Mouse (Mus musculus) megakaryocyte, adult 5-6 weeks (primary cell): Measurements from ENCODE around the gene Hoxd13. TPM values are rescaled to one million over a fixed set of nuclear protein-coding genes. Genes with fewer than 3 reads are reported as not detected.

ENCODE experiments used
- ATAC-seq: 2 replicates; pipeline ENCODE4 v1.8.0; 2016; ENCODE audit warnings: mild to moderate bottlenecking, inconsistent platforms; ENCODE audit not compliant: poor library complexity, severe bottlenecking
- total RNA-seq, 2 experiments: library from RNA; stranded (forward) in 1 of 2; stranded (reverse) in 1 of 2; fragments of 153-499, 151-499 nt in 1 of 2; fragments of 221-1000, 200-1000 nt in 1 of 2; gene quantifications; 2 replicates each; pipeline versions ENCODE4 v1.2.3 to v1.2.4; 2015 to 2017

Hoxd13 gene
- total RNA-seq, 2 experiments from 2014 or later, result not detected

- no peak for ATAC-seq
These were observed 10.9 kb downstream of the Hoxd13 start, which contains the start of gene Hoxd11 for GRCm38 (mm10) chr2:74678891-74679595. TSS of gene Hoxd11 (plus strand) at chr2:74679557.

DNA sequence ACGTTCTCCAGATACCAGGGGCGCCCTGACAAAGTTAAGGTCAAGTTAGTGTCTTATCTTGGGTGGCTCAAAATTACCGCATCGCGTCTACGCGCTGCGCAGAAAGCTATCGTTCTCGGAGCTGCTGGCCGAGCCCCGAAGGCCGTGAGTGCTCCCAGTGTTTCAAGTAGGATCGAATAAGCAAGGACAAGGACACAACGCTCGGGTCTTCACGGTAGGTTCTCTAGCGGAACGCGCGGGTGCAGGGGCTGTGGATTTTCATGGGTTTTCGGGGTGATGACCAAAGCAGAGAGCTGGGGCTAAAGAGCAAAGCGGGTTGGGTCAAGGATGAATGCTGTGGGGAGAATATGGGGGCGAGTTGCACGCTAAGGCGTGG is 11.5 kb downstream of the Hoxd13 start:
- peak; percentile 13; the same call in 1 of the 2 replicates for ATAC-seq

GRCm38 (mm10) chr2:74679980-74680379 is 11.9 kb downstream of the Hoxd13 start:
- peak; percentile 44 for ATAC-seq

DNA sequence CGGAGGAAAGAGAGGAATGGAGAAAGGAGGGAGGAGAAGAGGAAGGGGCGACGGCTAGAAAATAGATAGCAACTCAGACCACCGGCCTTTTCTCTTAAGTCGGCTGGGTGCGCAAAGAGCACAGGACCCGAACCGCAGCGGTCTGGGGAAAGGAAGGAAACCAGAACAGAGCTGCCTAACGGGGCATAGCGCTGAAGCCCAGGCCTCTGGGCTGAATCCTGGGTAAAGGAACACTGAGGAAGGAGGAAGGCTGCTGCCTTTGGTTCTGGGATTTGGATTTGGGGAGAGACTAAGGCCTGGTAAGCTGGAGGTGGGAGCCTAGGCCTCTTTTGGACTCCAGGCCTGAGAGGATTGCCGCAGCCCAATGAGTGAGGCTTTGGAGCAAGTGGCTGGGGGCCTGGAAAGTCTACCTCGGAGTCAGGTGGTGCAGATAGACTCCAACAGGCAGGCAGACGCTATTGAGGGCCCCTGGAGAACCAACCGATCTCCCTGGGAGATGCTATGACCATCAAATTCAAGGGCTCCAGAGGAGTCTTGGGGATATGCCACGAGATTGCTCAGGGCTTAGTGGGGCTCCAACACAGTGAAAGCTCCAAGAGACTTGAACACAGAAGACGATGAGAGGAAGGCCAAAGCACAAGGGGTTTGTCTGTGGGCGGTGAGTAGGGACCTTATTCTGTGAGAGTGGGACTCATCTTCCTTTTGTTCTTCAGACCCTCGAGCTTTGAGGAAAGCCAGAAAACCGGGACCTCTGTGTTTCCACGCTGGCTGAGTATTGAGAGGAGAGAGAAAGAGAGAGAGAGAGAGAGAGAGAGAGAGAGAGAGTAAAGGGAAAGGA is 12.7 kb downstream of the Hoxd13 start:
- ATAC-seq, result no peak

GRCm38 (mm10) chr2:74681594-74682531 is 13.8 kb downstream of the Hoxd13 start:
- ATAC-seq, result no peak

DNA sequence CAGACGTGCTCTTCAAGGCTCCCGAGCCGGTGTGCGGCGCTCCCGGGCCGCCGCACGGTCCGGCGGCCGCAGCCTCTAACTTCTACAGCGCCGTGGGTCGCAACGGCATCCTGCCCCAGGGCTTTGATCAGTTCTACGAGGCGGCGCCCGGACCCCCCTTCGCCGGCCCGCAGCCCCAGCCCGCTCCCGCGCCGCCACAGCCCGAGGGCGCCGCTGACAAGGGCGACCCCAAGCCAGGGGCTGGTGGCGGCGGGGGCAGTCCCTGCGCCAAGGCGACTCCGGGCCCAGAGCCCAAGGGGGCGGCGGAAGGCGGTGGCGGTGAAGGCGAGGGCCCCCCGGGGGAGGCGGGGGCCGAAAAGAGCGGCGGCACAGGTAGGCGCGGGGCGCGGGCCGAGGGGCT is 14.7 kb downstream of the Hoxd13 start:
- no peak for ATAC-seq

- ATAC-seq, result no peak
These were observed 15.4 kb downstream of the Hoxd13 start for GRCm38 (mm10) chr2:74683471-74683951.

DNA sequence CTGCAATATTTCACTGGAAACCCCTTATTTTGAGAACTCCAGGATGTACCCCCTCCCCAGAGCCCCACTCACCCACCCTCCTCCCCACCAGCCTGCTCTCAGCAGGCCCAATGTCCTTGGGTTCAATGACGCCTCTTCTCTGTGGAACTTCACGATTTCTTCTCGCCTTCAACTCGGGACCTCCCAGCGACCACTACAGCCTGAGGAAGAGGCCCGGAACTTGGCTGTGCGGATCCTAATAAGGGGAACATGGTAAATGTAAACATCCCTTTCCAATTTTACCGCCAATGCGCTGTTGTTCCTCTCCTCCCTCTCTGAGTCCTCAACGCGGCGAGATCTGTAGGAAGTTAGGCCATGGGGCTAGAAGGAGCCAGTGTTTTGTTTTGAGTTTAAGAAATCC is 16.0 kb downstream of the Hoxd13 start:
- no peak for ATAC-seq

- no peak for ATAC-seq
These were observed 17.0 kb downstream of the Hoxd13 start for GRCm38 (mm10) chr2:74685059-74685603.

- peak; percentile 54; the same call in 1 of the 2 replicates for ATAC-seq
These were observed 18.3 kb downstream of the Hoxd13 start for GRCm38 (mm10) chr2:74686301-74686987.

- ATAC-seq, result no peak
These were observed 19.0 kb downstream of the Hoxd13 start for GRCm38 (mm10) chr2:74686988-74687697.

GRCm38 (mm10) chr2:74687698-74688555 is 19.8 kb downstream of the Hoxd13 start:
- no peak for ATAC-seq

GRCm38 (mm10) chr2:74688795-74689573 is 20.9 kb downstream of the Hoxd13 start:
- ATAC-seq, result no peak

GRCm38 (mm10) chr2:74689574-74690337 is 21.6 kb downstream of the Hoxd13 start:
- no peak for ATAC-seq

DNA sequence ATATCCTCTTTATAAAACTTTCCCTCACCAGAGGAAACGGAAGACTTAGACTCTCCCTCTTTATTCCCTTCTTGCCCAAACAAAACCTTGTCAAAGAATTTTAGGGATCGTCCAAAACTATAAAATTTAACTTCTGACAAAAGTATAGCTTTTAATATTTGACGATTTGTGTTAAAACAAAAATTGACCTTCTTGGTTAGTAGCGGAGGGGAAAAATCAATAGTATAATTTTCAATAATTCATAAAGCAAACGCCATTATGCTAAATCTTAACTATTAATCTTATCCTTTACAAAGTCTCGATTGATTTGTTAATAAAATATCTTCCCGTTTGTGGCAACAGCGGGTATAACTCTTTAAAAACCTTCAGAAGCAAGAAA is 22.2 kb downstream of the Hoxd13 start:
- ATAC-seq, result no peak

DNA sequence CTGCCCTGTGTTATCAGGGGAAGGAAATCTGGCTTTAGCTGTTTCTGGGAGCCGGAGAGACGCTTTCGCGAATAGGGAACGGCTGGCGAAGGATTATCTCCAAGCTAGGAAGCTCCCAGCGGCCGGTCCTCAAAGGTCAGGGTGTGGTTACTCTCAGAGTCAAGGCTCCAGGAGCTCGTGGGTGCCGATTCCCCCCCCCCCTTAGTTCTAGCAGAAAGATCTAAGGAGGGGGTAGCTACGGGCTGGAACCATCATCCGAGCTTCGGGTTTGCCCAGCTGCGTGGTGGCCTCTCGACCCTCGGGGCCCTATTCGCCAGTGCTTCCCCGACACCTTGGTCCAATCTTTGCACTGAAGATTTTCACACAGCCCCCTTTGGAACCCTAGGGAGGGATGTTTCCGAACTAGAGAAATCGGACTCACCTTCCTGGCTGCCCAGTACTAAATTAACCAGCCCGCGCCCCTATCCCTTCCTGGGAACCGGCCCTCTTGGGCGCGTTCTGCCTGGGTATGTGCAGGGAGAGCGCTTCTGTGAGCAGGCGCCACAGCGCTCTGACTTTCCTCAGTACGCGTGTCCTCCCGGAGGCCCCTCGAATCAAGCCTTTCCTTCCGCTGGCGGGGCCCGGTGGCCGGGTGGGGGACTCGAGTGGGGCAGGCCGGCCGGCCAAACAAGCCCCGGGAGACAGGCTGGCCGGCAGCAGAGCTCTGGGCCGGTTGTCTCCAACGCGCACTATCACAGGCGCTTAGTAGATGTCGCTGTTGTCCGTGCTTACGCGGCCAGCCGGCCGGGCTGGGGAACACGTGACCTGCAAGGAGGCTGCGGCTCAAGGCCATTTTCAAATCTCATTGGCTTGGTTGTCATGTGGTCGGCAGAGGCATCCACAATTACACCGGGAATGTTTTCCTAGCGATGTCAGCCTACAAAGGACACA is 23.2 kb downstream of the Hoxd13 start, which contains the start of gene Hoxd10:
TSS of gene Hoxd10 (plus strand) at position 903 of the 930 bp plus-strand sequence.
- no peak for ATAC-seq
